Mouse (Mus musculus): Measurements from ENCODE around the gene Tmem56. TPM values are rescaled to one million over a fixed set of nuclear protein-coding genes. Genes with fewer than 3 reads are reported as not detected.

Tmem56 gene
- polyA plus RNA-seq, 1 experiment, result 0.18 TPM

DNA sequence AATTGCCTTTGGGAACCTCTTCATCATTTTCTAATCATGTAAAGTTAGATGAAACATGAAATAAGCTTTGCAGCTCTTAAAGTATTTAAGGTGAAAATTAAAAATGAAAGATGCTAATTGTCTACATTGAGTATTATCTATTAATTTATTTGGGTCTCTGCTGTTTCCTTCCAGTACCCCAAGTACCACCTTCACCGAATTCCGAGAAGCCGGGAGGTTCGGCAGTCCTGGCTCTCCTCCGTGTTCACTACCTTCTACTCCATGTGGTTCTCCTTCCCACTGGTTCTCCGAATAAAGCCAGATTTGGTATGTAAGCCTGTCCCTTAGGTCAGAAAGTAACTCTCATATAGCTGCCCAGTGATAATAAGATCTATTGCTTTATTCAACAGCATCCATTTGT, 37.0 kb upstream of the Tmem56 start:
- 97% methylated on average over 6 of the region's 6 CpGs for WGBS

DNA sequence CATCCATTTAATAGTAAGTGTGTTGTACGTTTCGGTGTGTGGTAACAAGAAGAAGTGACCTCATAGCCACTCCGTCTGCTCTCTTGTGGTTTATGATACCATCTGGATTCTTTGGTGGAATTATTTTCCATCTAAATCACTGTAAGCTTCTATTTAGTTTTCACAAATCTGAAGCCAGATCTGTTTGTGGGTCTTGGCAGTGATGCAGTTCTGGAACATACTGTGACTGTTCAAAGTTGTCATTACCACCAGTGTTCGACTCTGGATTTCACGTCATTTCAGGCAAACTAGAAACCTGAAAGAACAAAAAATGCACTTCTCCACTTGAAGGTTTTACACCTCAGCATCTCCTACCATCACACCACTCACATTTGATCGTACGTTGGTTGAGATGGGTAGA, 32.6 kb upstream of the Tmem56 start:
- Histone ChIP-seq H3K4me1 (replicated peaks; ENCODE audit: control insufficient read depth, insufficient read depth, low read length) (peaks cover 27% of the 10 kb centered on the region), H3K27ac (ENCODE audit: control insufficient read depth, insufficient read depth, low read length) (no peak overlapping the region), H3K36me3 (ENCODE audit: control insufficient read depth, insufficient read depth, low read length) (no peaks in the 10 kb centered on the region), H3K27me3 (ENCODE audit: control insufficient read depth, insufficient read depth, low read length) (no peaks in the 10 kb centered on the region), H3K4me3 (ENCODE audit: control insufficient read depth, insufficient read depth, low read length) (no peak overlapping the region)
- TF ChIP-seq POLR2A (IDR thresholded peaks at IDR 0.05; ENCODE audit: control insufficient read depth, extremely low read depth, insufficient read depth, low read length, poor library complexity) (no peak), CTCF (IDR thresholded peaks at IDR 0.05; ENCODE audit: borderline replicate concordance, control insufficient read depth, extremely low read depth, insufficient read depth, low read length, poor library complexity) (no peak)
- no peak for DNase-seq
- 97% methylated on average over 7 of the region's 7 CpGs for WGBS

More for the DNA sequence above, 37.0 kb upstream of the Tmem56 start:
- Histone ChIP-seq H3K27me3 (ENCODE audit: control insufficient read depth, insufficient read depth, low read length) (no peaks in the 10 kb centered on the region), H3K4me3 (ENCODE audit: control insufficient read depth, insufficient read depth, low read length) (no peak overlapping the region), H3K27ac (ENCODE audit: control insufficient read depth, insufficient read depth, low read length) (no peak overlapping the region), H3K4me1 (replicated peaks; ENCODE audit: control insufficient read depth, insufficient read depth, low read length) (peaks cover 2% of the 10 kb centered on the region; the same call in 1 of the 2 replicates), H3K36me3 (ENCODE audit: control insufficient read depth, insufficient read depth, low read length) (peaks cover 4% of the 10 kb centered on the region; the same call in 1 of the 2 replicates)
- no peak for DNase-seq
- TF ChIP-seq CTCF (IDR thresholded peaks at IDR 0.05; ENCODE audit: borderline replicate concordance, control insufficient read depth, extremely low read depth, insufficient read depth, low read length, poor library complexity) (no peak), POLR2A (IDR thresholded peaks at IDR 0.05; ENCODE audit: control insufficient read depth, extremely low read depth, insufficient read depth, low read length, poor library complexity) (no peak)

DNA sequence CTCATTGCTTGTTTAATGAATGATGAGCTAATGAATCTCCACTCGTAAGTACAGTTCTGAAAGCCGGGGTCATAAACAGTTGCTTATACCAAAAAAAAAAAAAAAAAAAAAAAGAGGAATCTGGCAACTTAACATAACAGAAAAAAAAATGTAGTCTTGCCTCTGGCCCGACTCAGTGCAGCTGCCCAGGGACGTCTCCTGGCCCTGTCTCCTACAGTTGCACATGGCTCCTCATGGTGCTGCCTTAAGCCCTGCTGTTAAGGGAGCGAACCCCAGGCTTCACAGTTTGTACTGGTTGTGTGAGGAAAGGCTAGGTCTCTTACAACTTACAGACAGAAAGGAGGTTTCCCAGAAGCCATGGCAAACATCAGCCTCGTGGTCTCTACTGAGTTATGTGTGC, 31.3 kb upstream of the Tmem56 start:
- H3K4me1 ChIP-seq (replicated peaks; ENCODE audit: control insufficient read depth, insufficient read depth, low read length), result peaks cover 28% of the 10 kb centered on the region
- no peaks in the 10 kb centered on the region for H3K27me3 ChIP-seq (ENCODE audit: control insufficient read depth, insufficient read depth, low read length)
- H3K27ac ChIP-seq (ENCODE audit: control insufficient read depth, insufficient read depth, low read length), result no peak overlapping the region
- TF ChIP-seq POLR2A (IDR thresholded peaks at IDR 0.05; ENCODE audit: control insufficient read depth, extremely low read depth, insufficient read depth, low read length, poor library complexity), result no peak
- TF ChIP-seq CTCF (IDR thresholded peaks at IDR 0.05; ENCODE audit: borderline replicate concordance, control insufficient read depth, extremely low read depth, insufficient read depth, low read length, poor library complexity), result no peak
- 89% methylated on average over 6 of the region's 6 CpGs for whole genome bisulfite sequencing
- no peak for DNase-seq
- H3K36me3 ChIP-seq (ENCODE audit: control insufficient read depth, insufficient read depth, low read length), result no peaks in the 10 kb centered on the region
- H3K4me3 ChIP-seq (ENCODE audit: control insufficient read depth, insufficient read depth, low read length), result no peak overlapping the region

DNA sequence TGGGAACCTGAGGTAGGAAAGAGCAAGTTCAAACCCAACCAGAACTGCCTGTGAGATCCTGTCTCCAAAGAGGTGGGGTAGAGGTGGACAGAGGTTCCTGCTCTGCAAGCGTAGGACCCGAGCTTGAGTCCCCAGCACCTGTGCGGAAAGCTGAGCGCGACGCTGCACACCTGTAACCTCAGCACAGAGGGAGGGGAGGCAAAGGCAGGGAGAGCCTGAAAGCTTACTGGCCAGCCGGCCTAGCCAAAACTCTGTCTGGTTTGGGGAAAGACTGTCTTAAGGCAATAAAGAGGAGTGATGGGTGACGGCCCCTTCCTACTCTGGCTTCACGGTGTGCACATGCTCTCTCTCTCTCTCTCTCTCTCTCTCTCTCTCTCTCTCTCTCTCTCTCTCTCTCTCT, 30.1 kb upstream of the Tmem56 start:
- WGBS, result 38% methylated on average over 9 of the region's 9 CpGs
- H3K27ac ChIP-seq (ENCODE audit: control insufficient read depth, insufficient read depth, low read length), result peak overlapping the region; percentile 98

DNA sequence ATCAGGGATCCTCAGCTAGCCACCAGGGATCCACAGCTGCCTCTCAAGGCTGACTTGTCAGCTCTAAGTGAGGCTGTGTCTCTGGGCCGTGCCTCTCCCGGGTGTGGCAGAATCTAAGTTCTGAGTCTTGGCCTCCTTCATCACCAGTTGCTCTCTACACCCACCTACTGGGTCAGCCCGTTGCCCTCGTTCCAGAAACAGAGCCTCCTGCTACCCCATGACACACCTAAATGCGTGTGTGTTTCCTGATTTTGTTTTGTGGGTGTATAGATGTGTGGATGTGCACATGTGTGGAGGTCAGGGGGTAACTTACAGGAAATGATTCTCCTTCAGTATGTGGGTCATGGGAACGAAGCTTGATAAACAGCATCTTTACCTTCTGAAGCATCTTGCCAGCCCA, 29.5 kb upstream of the Tmem56 start:
- WGBS, result 15% methylated on average over 6 of the region's 6 CpGs
- H3K27me3 ChIP-seq (ENCODE audit: control insufficient read depth, insufficient read depth, low read length), result no peaks in the 10 kb centered on the region
- DNase-seq, result peak; percentile 51
- peak overlapping the region; percentile 98 for H3K27ac ChIP-seq (ENCODE audit: control insufficient read depth, insufficient read depth, low read length)
- peak; percentile 48; the same call in 1 of the 2 replicates for TF ChIP-seq CTCF (IDR thresholded peaks at IDR 0.05; ENCODE audit: borderline replicate concordance, control insufficient read depth, extremely low read depth, insufficient read depth, low read length, poor library complexity)
- no peak for TF ChIP-seq POLR2A (IDR thresholded peaks at IDR 0.05; ENCODE audit: control insufficient read depth, extremely low read depth, insufficient read depth, low read length, poor library complexity)
- H3K4me3 ChIP-seq (ENCODE audit: control insufficient read depth, insufficient read depth, low read length), result no peak overlapping the region
- peaks cover 26% of the 10 kb centered on the region for H3K4me1 ChIP-seq (replicated peaks; ENCODE audit: control insufficient read depth, insufficient read depth, low read length)
- H3K36me3 ChIP-seq (ENCODE audit: control insufficient read depth, insufficient read depth, low read length), result no peaks in the 10 kb centered on the region

More for the DNA sequence above, 30.1 kb upstream of the Tmem56 start:
- Histone ChIP-seq H3K4me1 (replicated peaks; ENCODE audit: control insufficient read depth, insufficient read depth, low read length) (peaks cover 26% of the 10 kb centered on the region), H3K27me3 (ENCODE audit: control insufficient read depth, insufficient read depth, low read length) (no peaks in the 10 kb centered on the region), H3K4me3 (ENCODE audit: control insufficient read depth, insufficient read depth, low read length) (no peak overlapping the region), H3K36me3 (ENCODE audit: control insufficient read depth, insufficient read depth, low read length) (no peaks in the 10 kb centered on the region)
- TF ChIP-seq CTCF (IDR thresholded peaks at IDR 0.05; ENCODE audit: borderline replicate concordance, control insufficient read depth, extremely low read depth, insufficient read depth, low read length, poor library complexity) (no peak), POLR2A (IDR thresholded peaks at IDR 0.05; ENCODE audit: control insufficient read depth, extremely low read depth, insufficient read depth, low read length, poor library complexity) (no peak)
- no peak for DNase-seq

DNA sequence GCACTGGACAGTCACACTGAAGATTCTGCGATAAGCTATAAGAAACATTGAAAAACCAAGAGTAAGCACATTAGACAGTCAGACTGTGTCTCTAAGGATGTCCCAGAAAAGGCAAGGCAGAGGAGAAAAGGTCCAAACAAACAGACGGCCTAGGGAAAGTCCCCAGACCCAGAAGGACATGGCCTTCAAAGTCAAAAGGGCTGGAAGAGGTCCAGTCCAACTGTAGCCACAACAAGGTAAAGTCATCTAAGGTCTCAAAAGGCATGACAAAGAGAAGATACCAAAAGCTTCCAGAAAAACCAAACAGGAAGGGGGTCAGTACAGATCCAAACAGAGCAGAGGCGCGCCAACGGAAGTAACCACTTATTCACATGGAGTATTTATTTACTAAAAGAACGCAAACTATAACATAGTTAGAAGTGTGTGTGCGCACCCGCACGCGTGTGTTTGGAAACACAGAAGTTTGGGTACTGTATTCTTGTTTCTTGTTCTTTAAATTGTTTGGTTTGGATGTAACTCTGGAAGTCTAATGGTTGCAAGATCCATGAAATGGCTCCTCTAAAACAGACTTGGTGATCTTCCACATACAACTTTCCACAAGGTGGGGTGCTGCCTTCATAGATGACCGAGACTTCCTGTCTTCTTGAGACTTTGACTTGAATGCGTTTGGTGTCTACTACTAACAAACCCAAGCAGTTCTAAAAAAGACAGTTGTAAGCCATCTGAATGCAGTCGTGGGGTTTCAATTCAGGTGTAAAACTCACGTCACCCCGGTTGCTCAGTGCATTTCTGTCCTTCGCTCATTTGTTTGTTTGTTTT, 27.2 kb upstream of the Tmem56 start:
- Histone ChIP-seq H3K4me3 (ENCODE audit: control insufficient read depth, insufficient read depth, low read length) (no peak overlapping the region), H3K4me1 (replicated peaks; ENCODE audit: control insufficient read depth, insufficient read depth, low read length) (peaks cover 26% of the 10 kb centered on the region), H3K27ac (ENCODE audit: control insufficient read depth, insufficient read depth, low read length) (no peak overlapping the region), H3K36me3 (ENCODE audit: control insufficient read depth, insufficient read depth, low read length) (no peaks in the 10 kb centered on the region), H3K27me3 (ENCODE audit: control insufficient read depth, insufficient read depth, low read length) (no peaks in the 10 kb centered on the region)
- no peak for TF ChIP-seq POLR2A (IDR thresholded peaks at IDR 0.05; ENCODE audit: control insufficient read depth, extremely low read depth, insufficient read depth, low read length, poor library complexity)
- TF ChIP-seq CTCF (IDR thresholded peaks at IDR 0.05; ENCODE audit: borderline replicate concordance, control insufficient read depth, extremely low read depth, insufficient read depth, low read length, poor library complexity), result no peak
- WGBS, result 81% methylated on average over 16 of the region's 16 CpGs
- DNase-seq, result peak; percentile 27
